Mouse (Mus musculus) MEL (cell line): ENCODE data around the gene Cog4. TPM values are rescaled to one million over a fixed set of nuclear protein-coding genes. Genes with fewer than 3 reads are reported as not detected.

Source experiments
- DNase-seq: peaks from one replicate; pipeline ENCODE4 v3.0.0; 2011; ENCODE audit warnings: low read depth, low spot score
- H3K27ac ChIP-seq: 2 replicates; pipeline ENCODE4 v1.5.1; 2012; ENCODE audit warnings: low read depth, mild to moderate bottlenecking, control low read depth, low read length, moderate library complexity; ENCODE audit not compliant: control insufficient read depth
- H3K27me3 ChIP-seq, 2 experiments: fragments of 150-350 bp in 1 of 2; sonication (generic) in 1 of 2; 2 replicates each; pipeline ENCODE4 v1.6.1; 2012; ENCODE audit warnings: low read length in 2 of 2, mild to moderate bottlenecking in 2 of 2, improper control_type of control experiment in 1 of 2, moderate library complexity in 1 of 2; ENCODE audit not compliant: insufficient read depth in 2 of 2, control insufficient read depth in 1 of 2
- H3K36me3 ChIP-seq, 2 experiments: 2 replicates each; pipeline ENCODE4 v1.6.1; 2012 to 2014; ENCODE audit warnings: low read length in 2 of 2, improper control_type of control experiment in 1 of 2, inconsistent platforms in 1 of 2, mild to moderate bottlenecking in 1 of 2; ENCODE audit not compliant: insufficient read depth in 2 of 2, control insufficient read depth in 1 of 2
- H3K4me1 ChIP-seq, 2 experiments: fragments of 150-350 bp in 1 of 2; sonication (generic) in 1 of 2; 2 replicates each; pipeline ENCODE4 v1.6.1; 2012; ENCODE audit warnings: low read length in 2 of 2, improper control_type of control experiment in 1 of 2, mild to moderate bottlenecking in 1 of 2; ENCODE audit not compliant: insufficient read depth in 2 of 2, control insufficient read depth in 1 of 2
- H3K4me3 ChIP-seq, 2 experiments: fragments of 150-350 bp in 1 of 2; sonication (generic) in 1 of 2; 2 replicates each; pipeline ENCODE4 v1.5.1; 2012; ENCODE audit warnings: low read depth in 2 of 2, low read length in 2 of 2, mild to moderate bottlenecking in 2 of 2, moderate library complexity in 2 of 2, control low read depth in 1 of 2, improper control_type of control experiment in 1 of 2; ENCODE audit not compliant: control insufficient read depth in 1 of 2, insufficient read depth in 1 of 2
- H3K79me2 ChIP-seq: 2 replicates; pipeline ENCODE4 v1.6.1; 2012; ENCODE audit warnings: mild to moderate bottlenecking, low read length, moderate library complexity; ENCODE audit not compliant: control insufficient read depth, poor library complexity, insufficient read depth
- H3K9ac ChIP-seq: 2 replicates; pipeline ENCODE4 v1.6.1; 2012; ENCODE audit warnings: low read depth, mild to moderate bottlenecking, control low read depth, low read length, moderate library complexity; ENCODE audit not compliant: control insufficient read depth, poor library complexity, severe bottlenecking
- H3K9me3 ChIP-seq: fragments of 150-350 bp; sonication (generic); replicated peaks from 2 replicates; pipeline ENCODE4 v1.6.1; 2012; ENCODE audit warnings: mild to moderate bottlenecking, low read length, improper control_type of control experiment, moderate library complexity; ENCODE audit not compliant: insufficient read depth
- BHLHE40 ChIP-seq: IDR thresholded peaks from 2 replicates; pipeline ENCODE4 v1.6.1; 2012; ENCODE audit warnings: low read depth, mild to moderate bottlenecking, inconsistent platforms, low read length, improper control_type of control experiment, borderline replicate concordance
- CTCF ChIP-seq, 3 experiments: IDR thresholded peaks in 2 of 3; conservative IDR thresholded peaks in 1 of 3; 2 replicates each; pipeline ENCODE4 v1.5.1; 2011 to 2012; ENCODE audit warnings: low read length in 3 of 3, low read depth in 2 of 3, mild to moderate bottlenecking in 2 of 3, improper control_type of control experiment in 1 of 3, inconsistent platforms in 1 of 3, mixed read lengths in 1 of 3, moderate library complexity in 1 of 3; ENCODE audit not compliant: control insufficient read depth in 1 of 3, insufficient read depth in 1 of 3, poor library complexity in 1 of 3, severe bottlenecking in 1 of 3
- ELF1 ChIP-seq: IDR thresholded peaks from 2 replicates; pipeline ENCODE4 v1.6.1; 2014; ENCODE audit warnings: low read depth, mild to moderate bottlenecking, inconsistent platforms, low read length, improper control_type of control experiment, moderate library complexity
- EP300 ChIP-seq, 2 experiments: IDR thresholded peaks; 2 replicates each; pipeline ENCODE4 v1.6.1; 2011; ENCODE audit warnings: improper control_type of control experiment in 2 of 2, low read length in 2 of 2, low read depth in 1 of 2, mild to moderate bottlenecking in 1 of 2
- GATA1 ChIP-seq: IDR thresholded peaks from 2 replicates; pipeline ENCODE4 v1.6.1; 2011; ENCODE audit warnings: low read depth, low read length, improper control_type of control experiment
- HCFC1 ChIP-seq: IDR thresholded peaks from 2 replicates; pipeline ENCODE4 v1.6.1; 2012; ENCODE audit warnings: low read depth, mild to moderate bottlenecking, inconsistent platforms, low read length, improper control_type of control experiment, moderate library complexity
- JUND ChIP-seq: IDR thresholded peaks from 2 replicates; pipeline ENCODE4 v1.6.1; 2011; ENCODE audit warnings: low read depth, mild to moderate bottlenecking, improper control_type of control experiment, low read length
- MAZ ChIP-seq: IDR thresholded peaks from 2 replicates; pipeline ENCODE4 v1.6.1; 2012; ENCODE audit warnings: low read depth, mild to moderate bottlenecking, inconsistent platforms, low read length, improper control_type of control experiment
- MYC ChIP-seq: IDR thresholded peaks from 2 replicates; pipeline ENCODE4 v1.6.1; 2011; ENCODE audit warnings: low read depth, mild to moderate bottlenecking, low read length, improper control_type of control experiment, moderate library complexity
- POLR2A ChIP-seq, 2 experiments: IDR thresholded peaks; 2 replicates each; pipeline ENCODE4 v1.6.1; 2011 to 2012; ENCODE audit warnings: low read length in 2 of 2, mild to moderate bottlenecking in 2 of 2, control low read depth in 1 of 2, improper control_type of control experiment in 1 of 2, low read depth in 1 of 2, moderate library complexity in 1 of 2; ENCODE audit not compliant: control insufficient read depth in 1 of 2, insufficient read depth in 1 of 2, poor library complexity in 1 of 2
- POLR2AphosphoS2 ChIP-seq: IDR thresholded peaks from 2 replicates; pipeline ENCODE4 v1.6.1; 2011; ENCODE audit warnings: low read length, improper control_type of control experiment
- POLR2AphosphoS5 ChIP-seq: IDR thresholded peaks from 2 replicates; pipeline ENCODE4 v1.6.1; 2012; ENCODE audit warnings: low read depth, borderline replicate concordance, mild to moderate bottlenecking, inconsistent platforms, low read length, moderate library complexity, mixed read lengths
- RCOR1 ChIP-seq: IDR thresholded peaks from 2 replicates; pipeline ENCODE4 v1.6.1; 2012; ENCODE audit warnings: low read depth, mild to moderate bottlenecking, inconsistent platforms, low read length, improper control_type of control experiment
- SIN3A ChIP-seq: IDR thresholded peaks from 2 replicates; pipeline ENCODE4 v1.6.1; 2012; ENCODE audit warnings: low read length, improper control_type of control experiment, inconsistent platforms
- SMC3 ChIP-seq: IDR thresholded peaks from 2 replicates; pipeline ENCODE4 v1.6.1; 2011; ENCODE audit warnings: low read depth, low read length, improper control_type of control experiment
- TBP ChIP-seq: IDR thresholded peaks from 2 replicates; pipeline ENCODE4 v1.8.0; 2011; ENCODE audit warnings: low read depth, low read length, improper control_type of control experiment
- USF2 ChIP-seq, 2 experiments: IDR thresholded peaks; 2 replicates each; pipeline ENCODE4 v1.6.1; 2011 to 2012; ENCODE audit warnings: improper control_type of control experiment in 2 of 2, low read length in 2 of 2, borderline replicate concordance in 1 of 2, inconsistent platforms in 1 of 2, low read depth in 1 of 2, mild to moderate bottlenecking in 1 of 2; ENCODE audit not compliant: insufficient read depth in 1 of 2
- ZC3H11A ChIP-seq: IDR thresholded peaks from 2 replicates; pipeline ENCODE4 v1.6.1; 2012; ENCODE audit warnings: low read depth, mild to moderate bottlenecking, inconsistent platforms, low read length, improper control_type of control experiment
- ZMIZ1 ChIP-seq: IDR thresholded peaks from 2 replicates; pipeline ENCODE4 v1.6.1; 2012; ENCODE audit warnings: low read depth, mild to moderate bottlenecking, inconsistent platforms, low read length, improper control_type of control experiment, moderate library complexity
- polyA plus RNA-seq, 2 experiments: library from polyadenylated mRNA; stranded (reverse) in 1 of 2; unstranded in 1 of 2; fragments of >175 nt in 1 of 2; fragments of >200 nt in 1 of 2; gene quantifications; 2 replicates each; pipeline versions ENCODE4 v1.2.1 to v1.2.4; 2012; ENCODE audit warnings: low replicate concordance in 2 of 2, low read depth in 1 of 2; ENCODE audit not compliant: insufficient read length in 2 of 2, insufficient read depth in 1 of 2, missing spikeins in 1 of 2
- total RNA-seq: library from RNA; depleted of rRNA; stranded (reverse); fragments of 300-350 nt; gene quantifications from 2 replicates; pipeline ENCODE4 v1.2.3, GENCODE M21; 2012

Cog4 gene
- total and polyA plus RNA-seq, 3 experiments, result 32.1 to 35.3 TPM; not detected in 1

GRCm38 (mm10) chr8:110805669-110806068 lies 40.7 kb upstream of the Cog4 start, which contains the start of gene Il34:
TSS of gene Il34 (minus strand) at chr8:110805924.
- H3K79me2 ChIP-seq, result no peaks in the 10 kb centered on the region
- TF ChIP-seq SMC3, result no peak
- TF ChIP-seq BHLHE40, result no peak
- TF ChIP-seq ELF1, result no peak
- TF ChIP-seq RCOR1, result no peak
- no peak for TF ChIP-seq MYC
- no peak for TF ChIP-seq MAZ
- no peak for TF ChIP-seq ZC3H11A
- no peak for TF ChIP-seq POLR2AphosphoS5
- no peak for TF ChIP-seq USF2 (IDR thresholded peaks at IDR 0.05; ENCODE audit: borderline replicate concordance in 1 of 2, insufficient read depth in 1 of 2, low read depth in 1 of 2, low read length in 2 of 2)
- no peak for TF ChIP-seq ZMIZ1
- no peak for TF ChIP-seq CTCF (IDR thresholded peaks at IDR 0.05 in 2 of 3, conservative IDR thresholded peaks at IDR 0.05 in 1 of 3; ENCODE audit: control insufficient read depth in 1 of 3, insufficient read depth in 1 of 3, low read depth in 2 of 3, low read length in 3 of 3, poor library complexity in 1 of 3, severe bottlenecking in 1 of 3)
- no peak for TF ChIP-seq JUND
- no peak for TF ChIP-seq HCFC1
- TF ChIP-seq GATA1, result no peak
- no peak within 1 kb of the TSS for H3K4me3 ChIP-seq
- no peak for DNase-seq
- H3K36me3 ChIP-seq, result peaks cover 0 to 7% of the 10 kb centered on the region in 2 experiments; a peak in 2 of 4 replicates
- no peak within 1 kb of the TSS for H3K9ac ChIP-seq
- 0 out of 4 replicates have a peak, but pooled peaks cover 0 to 4% of the 10 kb centered on the region in 2 experiments for H3K27me3 ChIP-seq
- no peak within 1 kb of the TSS for H3K27ac ChIP-seq
- no peaks in the 10 kb centered on the region for H3K4me1 ChIP-seq
- H3K9me3 ChIP-seq, result no peaks in the 10 kb centered on the region

- H3K9me3 ChIP-seq, result no peaks in the 10 kb centered on the region
- DNase-seq, result no peak
- 0 out of 4 replicates have a peak, but pooled peaks cover 0 to 4% of the 10 kb centered on the region in 2 experiments for H3K27me3 ChIP-seq
- H3K36me3 ChIP-seq, result peaks cover 0 to 8% of the 10 kb centered on the region in 2 experiments; a peak in 2 of 4 replicates
- H3K4me3 ChIP-seq, result no peak overlapping the region
- no peaks in the 10 kb centered on the region for H3K79me2 ChIP-seq
- no peak for TF ChIP-seq EP300 (IDR thresholded peaks at IDR 0.05; ENCODE audit: low read depth in 1 of 2, low read length in 2 of 2)
- no peak for TF ChIP-seq POLR2AphosphoS2
- no peak for TF ChIP-seq POLR2A (IDR thresholded peaks at IDR 0.05; ENCODE audit: control insufficient read depth in 1 of 2, insufficient read depth in 1 of 2, low read depth in 1 of 2, low read length in 2 of 2, poor library complexity in 1 of 2)
- no peak for TF ChIP-seq SMC3
- no peak for TF ChIP-seq TBP
- no peak for TF ChIP-seq USF2 (IDR thresholded peaks at IDR 0.05; ENCODE audit: borderline replicate concordance in 1 of 2, insufficient read depth in 1 of 2, low read depth in 1 of 2, low read length in 2 of 2)
- TF ChIP-seq JUND, result no peak
- no peak for TF ChIP-seq ZC3H11A
- no peak for TF ChIP-seq MYC
- TF ChIP-seq SIN3A, result no peak
- H3K27ac ChIP-seq, result no peak overlapping the region
- H3K4me1 ChIP-seq, result no peaks in the 10 kb centered on the region
- no peak overlapping the region for H3K9ac ChIP-seq
Observed at GRCm38 (mm10) chr8:110806146-110806545, 40.3 kb upstream of the Cog4 start.
